Mouse (Mus musculus) hindbrain, embryonic 13.5 days (tissue): ENCODE data around the gene Ctsg. TPM values are rescaled to one million over a fixed set of nuclear protein-coding genes. Genes with fewer than 3 reads are reported as not detected.
"Not testable (repeated sequence)": the region's sequence is repeated elsewhere in the genome, so short reads cannot be mapped to it uniquely, and the experiment has no call there.

Experiments
- ATAC-seq: fragments of 200-750 bp; cut with Nextera tagmentation; 2 replicates; pipeline ENCODE4 v1.8.0; 2017; ENCODE audit warnings: moderate TSS enrichment; ENCODE audit not compliant: low FRiP score
- H3K27ac ChIP-seq: fragments of 300-500 bp; sonication (generic); 2 replicates; pipeline ENCODE4 v1.5.1; 2015; ENCODE audit warnings: inconsistent platforms, mild to moderate bottlenecking, moderate library complexity
- H3K27me3 ChIP-seq: fragments of 300-500 bp; sonication (generic); 2 replicates; pipeline ENCODE4 v1.6.1; 2015; ENCODE audit warnings: mild to moderate bottlenecking, inconsistent platforms
- H3K36me3 ChIP-seq: fragments of 300-500 bp; sonication (generic); 2 replicates; pipeline ENCODE4 v1.6.1; 2015; ENCODE audit warnings: mild to moderate bottlenecking, inconsistent platforms
- H3K4me1 ChIP-seq: fragments of 300-500 bp; sonication (generic); replicated peaks from 2 replicates; pipeline ENCODE4 v1.6.1; 2015; ENCODE audit warnings: inconsistent platforms
- H3K4me2 ChIP-seq: fragments of 300-500 bp; sonication (generic); 2 replicates; pipeline ENCODE4 v1.6.1; 2015; ENCODE audit warnings: inconsistent platforms, mild to moderate bottlenecking, moderate library complexity
- H3K4me3 ChIP-seq: fragments of 300-500 bp; sonication (generic); 2 replicates; pipeline ENCODE4 v1.5.1; 2015; ENCODE audit warnings: mild to moderate bottlenecking, inconsistent platforms
- H3K9ac ChIP-seq: fragments of 300-500 bp; sonication (generic); 2 replicates; pipeline ENCODE4 v1.6.1; 2015; ENCODE audit warnings: mild to moderate bottlenecking, inconsistent platforms
- H3K9me3 ChIP-seq: fragments of 300-500 bp; sonication (generic); 2 replicates; pipeline ENCODE4 v1.6.1; 2016; ENCODE audit warnings: inconsistent platforms
- WGBS: fragments of 180-500 bp; shearing (Covaris S2); methylation state at CpG from one replicate; pipeline ENCODE4 v1.1.7; 2015; 5-methylcytosine and 5-hydroxymethylcytosine counted together
- polyA plus RNA-seq: library from polyadenylated mRNA; unstranded; fragments of >200 nt; fragmentation: Nextera tagmentation; extraction: Ambion mirVana; gene quantifications from 2 replicates; pipeline ENCODE4 v1.2.1, GENCODE M21; 2015

Ctsg gene
- not detected in 2 replicates for polyA plus RNA-seq

- no peak within 1 kb of the TSS for H3K27ac ChIP-seq
- no peak within 1 kb of the TSS for H3K9ac ChIP-seq
- ATAC-seq: no peak
- H3K4me1 ChIP-seq: no peaks in the 10 kb centered on the region
- no peaks in the 10 kb centered on the region for H3K27me3 ChIP-seq
- WGBS: 83% methylated on average over 10 of the region's 10 CpGs
- no peak within 1 kb of the TSS for H3K4me3 ChIP-seq
- H3K9me3 ChIP-seq: no peaks in the 10 kb centered on the region
- H3K36me3 ChIP-seq: no peaks in the 10 kb centered on the region
- no peak within 1 kb of the TSS for H3K4me2 ChIP-seq
Measured at GRCm38 (mm10) chr14:56102386-56102785, at the start of gene Ctsg. Gene Ctsg (minus strand): TSS chr14:56102574.

- H3K27ac ChIP-seq, ATAC-seq, H3K4me2 ChIP-seq, H3K27me3 ChIP-seq, H3K36me3 ChIP-seq, H3K9ac ChIP-seq, H3K4me1 ChIP-seq, H3K4me3 ChIP-seq, H3K9me3 ChIP-seq: not testable (repeated sequence)
- WGBS: 67% methylated on average over 1 of the region's 1 CpGs
Measured at GRCm38 (mm10) chr14:56133675-56134074, 31.3 kb upstream of the Ctsg start.

- H3K36me3 ChIP-seq, H3K4me3 ChIP-seq, H3K27ac ChIP-seq, H3K27me3 ChIP-seq, ATAC-seq, H3K9me3 ChIP-seq, H3K4me2 ChIP-seq, H3K4me1 ChIP-seq, H3K9ac ChIP-seq: not testable (repeated sequence)
- 89% methylated on average over 2 of the region's 2 CpGs for WGBS
Measured at GRCm38 (mm10) chr14:56132508-56132907, 30.1 kb upstream of the Ctsg start, which contains the start of gene Gzmd. Gene Gzmd (minus strand): TSS chr14:56132608.

- no peak overlapping the region for H3K27ac ChIP-seq
- no peaks in the 10 kb centered on the region for H3K27me3 ChIP-seq
- H3K36me3 ChIP-seq: no peaks in the 10 kb centered on the region
- H3K9me3 ChIP-seq: no peaks in the 10 kb centered on the region
- 56% methylated on average over 3 of the region's 3 CpGs for WGBS
- no peaks in the 10 kb centered on the region for H3K4me1 ChIP-seq
- no peak overlapping the region for H3K4me2 ChIP-seq
- no peak for ATAC-seq
- H3K9ac ChIP-seq: no peak overlapping the region
- H3K4me3 ChIP-seq: no peak overlapping the region
Measured at GRCm38 (mm10) chr14:56128341-56128740, 26.0 kb upstream of the Ctsg start.

- H3K27ac ChIP-seq: no peak overlapping the region
Measured at GRCm38 (mm10) chr14:56123516-56123915, 21.1 kb upstream of the Ctsg start.

GRCm38 (mm10) chr14:56120525-56120924 is 18.2 kb upstream of the Ctsg start, which contains the start of gene Gzme:
Gene Gzme (minus strand): TSS chr14:56120625.
- no peak for ATAC-seq
- Histone ChIP-seq H3K9ac (no peak within 1 kb of the TSS), H3K27me3 (no peaks in the 10 kb centered on the region), H3K4me3 (no peak within 1 kb of the TSS), H3K4me2 (no peak within 1 kb of the TSS), H3K36me3 (no peaks in the 10 kb centered on the region), H3K4me1 (no peaks in the 10 kb centered on the region), H3K27ac (no peak within 1 kb of the TSS), H3K9me3 (no peaks in the 10 kb centered on the region)

More at GRCm38 (mm10) chr14:56123516-56123915, 21.1 kb upstream of the Ctsg start:
- Histone ChIP-seq H3K9ac (no peak overlapping the region), H3K4me3 (no peak overlapping the region), H3K9me3 (no peaks in the 10 kb centered on the region), H3K36me3 (no peaks in the 10 kb centered on the region), H3K4me2 (no peak overlapping the region), H3K4me1 (no peaks in the 10 kb centered on the region), H3K27me3 (no peaks in the 10 kb centered on the region)
- ATAC-seq: no peak
- WGBS: 86% methylated on average over 3 of the region's 3 CpGs

GRCm38 (mm10) chr14:56115531-56116310 is 13.3 kb upstream of the Ctsg start:
- WGBS: 93% methylated on average over 33 of the region's 33 CpGs
- H3K4me2 ChIP-seq, H3K27ac ChIP-seq, H3K36me3 ChIP-seq, H3K27me3 ChIP-seq, H3K9me3 ChIP-seq, H3K4me3 ChIP-seq, ATAC-seq, H3K9ac ChIP-seq, H3K4me1 ChIP-seq: not testable (repeated sequence)

- Histone ChIP-seq H3K4me2 (no peak overlapping the region), H3K9me3 (no peaks in the 10 kb centered on the region), H3K4me3 (no peak overlapping the region), H3K36me3 (no peaks in the 10 kb centered on the region), H3K9ac (no peak overlapping the region), H3K27me3 (no peaks in the 10 kb centered on the region), H3K4me1 (no peaks in the 10 kb centered on the region), H3K27ac (no peak overlapping the region)
- no peak for ATAC-seq
- 82% methylated on average over 13 of the region's 13 CpGs for WGBS
Measured at GRCm38 (mm10) chr14:56105447-56106180, 3.2 kb upstream of the Ctsg start.

GRCm38 (mm10) chr14:56105016-56105415 is 2.6 kb upstream of the Ctsg start:
- Histone ChIP-seq H3K9me3 (no peaks in the 10 kb centered on the region), H3K4me3 (no peak overlapping the region), H3K9ac (no peak overlapping the region), H3K4me1 (no peaks in the 10 kb centered on the region), H3K27ac (no peak overlapping the region), H3K4me2 (no peak overlapping the region), H3K27me3 (no peaks in the 10 kb centered on the region), H3K36me3 (no peaks in the 10 kb centered on the region)
- 96% methylated on average over 5 of the region's 5 CpGs for whole genome bisulfite sequencing
- no peak for ATAC-seq

- no peak overlapping the region for H3K4me2 ChIP-seq
- no peak overlapping the region for H3K27ac ChIP-seq
- H3K4me3 ChIP-seq: no peak overlapping the region
- no peak for ATAC-seq
- H3K27me3 ChIP-seq: no peaks in the 10 kb centered on the region
- no peaks in the 10 kb centered on the region for H3K36me3 ChIP-seq
- 75% methylated on average over 3 of the region's 3 CpGs for WGBS
- H3K9me3 ChIP-seq: no peaks in the 10 kb centered on the region
- H3K9ac ChIP-seq: no peak overlapping the region
- H3K4me1 ChIP-seq: no peaks in the 10 kb centered on the region
Measured at GRCm38 (mm10) chr14:56103452-56103851, 1.1 kb upstream of the Ctsg start.

- H3K4me2 ChIP-seq: no peak overlapping the region
- no peak for ATAC-seq
- no peaks in the 10 kb centered on the region for H3K9me3 ChIP-seq
- 81% methylated on average over 4 of the region's 4 CpGs for WGBS
- no peak overlapping the region for H3K4me3 ChIP-seq
- no peaks in the 10 kb centered on the region for H3K27me3 ChIP-seq
- H3K4me1 ChIP-seq: no peaks in the 10 kb centered on the region
- H3K9ac ChIP-seq: no peak overlapping the region
- H3K36me3 ChIP-seq: no peaks in the 10 kb centered on the region
- no peak overlapping the region for H3K27ac ChIP-seq
Measured at GRCm38 (mm10) chr14:56098940-56099339, 3.4 kb downstream of the Ctsg start.

GRCm38 (mm10) chr14:56097597-56097996 is 4.8 kb downstream of the Ctsg start:
- Histone ChIP-seq H3K27ac (no peak overlapping the region), H3K4me1 (no peaks in the 10 kb centered on the region), H3K9ac (no peak overlapping the region), H3K36me3 (no peaks in the 10 kb centered on the region), H3K9me3 (no peaks in the 10 kb centered on the region), H3K4me2 (no peak overlapping the region), H3K4me3 (no peak overlapping the region), H3K27me3 (no peaks in the 10 kb centered on the region)
- no peak for ATAC-seq
- 90% methylated on average over 1 of the region's 1 CpGs for WGBS

- H3K9me3 ChIP-seq: no peaks in the 10 kb centered on the region
- no peaks in the 10 kb centered on the region for H3K4me1 ChIP-seq
- H3K9ac ChIP-seq: no peak overlapping the region
- no peak overlapping the region for H3K4me2 ChIP-seq
- no peaks in the 10 kb centered on the region for H3K27me3 ChIP-seq
- no peak overlapping the region for H3K4me3 ChIP-seq
- H3K36me3 ChIP-seq: no peaks in the 10 kb centered on the region
- H3K27ac ChIP-seq: no peak overlapping the region
- WGBS: 77% methylated on average over 2 of the region's 2 CpGs
- no peak for ATAC-seq
Measured at GRCm38 (mm10) chr14:56093353-56093752, 9.0 kb downstream of the Ctsg start.
